Mouse (Mus musculus) megakaryocyte, embryonic 14.5 days (primary cell): ENCODE measurements around the gene Foxo3. TPM values are rescaled to one million over a fixed set of nuclear protein-coding genes. Genes with fewer than 3 reads are reported as not detected.

Source experiments
- H3K27me3 ChIP-seq: replicated peaks from 2 replicates; pipeline ENCODE3; 2012; ENCODE audit warnings: inconsistent platforms
- H3K36me3 ChIP-seq: replicated peaks from 2 replicates; pipeline ENCODE3; 2012; ENCODE audit warnings: low read length, inconsistent platforms, mixed read lengths
- H3K4me1 ChIP-seq: 2 replicates; pipeline ENCODE4 v1.6.1; 2012; ENCODE audit warnings: inconsistent platforms
- H3K4me3 ChIP-seq: replicated peaks from 2 replicates; pipeline ENCODE3; 2012; ENCODE audit warnings: moderate library complexity, mild to moderate bottlenecking, inconsistent platforms
- H3K9me3 ChIP-seq: 2 replicates; pipeline ENCODE4 v1.6.1; 2012; ENCODE audit warnings: inconsistent platforms
- FLI1 ChIP-seq: IDR thresholded peaks from 2 replicates; pipeline ENCODE4 v1.6.1; 2012; ENCODE audit warnings: low read length, inconsistent platforms, mixed read lengths
- GATA1 ChIP-seq: IDR thresholded peaks from 3 replicates; pipeline ENCODE4 v1.6.1; 2012; ENCODE audit warnings: mixed read lengths, low read length, inconsistent platforms, borderline replicate concordance
- polyA plus RNA-seq: library from polyadenylated mRNA; stranded (reverse); fragments of >175 nt; gene quantifications from 2 replicates; pipeline ENCODE4 v1.2.3, GENCODE M21; 2012; ENCODE audit warnings: low replicate concordance; ENCODE audit not compliant: insufficient read depth

The Foxo3 gene
- polyA plus RNA-seq, 1 experiment: 14.8 TPM

DNA sequence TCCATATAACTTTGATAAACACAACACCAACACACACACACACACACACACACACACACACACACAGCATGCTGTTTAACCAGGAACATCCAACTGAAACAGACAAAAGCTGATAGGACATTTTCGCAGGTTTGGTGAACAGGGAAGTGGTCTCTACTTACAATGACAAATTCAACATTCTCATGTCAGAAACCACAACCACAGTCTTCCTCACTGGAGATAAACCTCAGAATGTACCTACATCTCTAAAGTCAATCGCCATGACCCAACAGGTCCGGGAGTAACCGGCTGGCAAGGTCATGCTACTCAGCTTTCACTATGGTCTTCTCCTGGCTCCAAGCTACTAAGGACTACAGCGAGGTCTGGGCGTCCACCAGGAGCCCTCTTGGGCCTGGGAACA lies 81.8 kb downstream of the Foxo3 start:
- no peak for TF ChIP-seq GATA1
- TF ChIP-seq FLI1: no peak
- Histone ChIP-seq H3K36me3 (peaks cover 93% of the 10 kb centered on the region), H3K9me3 (peaks cover 8% of the 10 kb centered on the region), H3K4me3 (peak overlapping the region; percentile 51), H3K27me3 (no peaks in the 10 kb centered on the region), H3K4me1 (peaks cover 91% of the 10 kb centered on the region)

DNA sequence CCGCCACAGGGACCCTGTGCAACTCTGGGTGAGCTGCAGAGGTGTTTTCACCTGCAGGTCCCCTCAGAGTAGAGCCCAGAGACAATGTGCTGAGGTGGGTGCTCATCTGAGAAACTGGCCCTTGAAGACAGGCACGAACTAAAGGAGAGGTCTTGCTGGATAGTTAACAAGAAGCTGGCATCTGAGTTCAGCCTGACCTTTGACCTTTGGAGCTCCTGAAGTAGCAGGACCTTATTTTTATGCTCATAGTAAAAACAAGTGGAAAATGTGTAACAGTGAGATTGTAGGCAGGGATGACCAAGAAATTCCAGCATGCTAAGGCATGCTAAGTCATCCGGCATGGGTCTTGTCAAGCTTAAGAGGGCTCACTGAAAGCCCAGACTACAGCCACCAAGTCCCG lies 82.6 kb downstream of the Foxo3 start:
- Histone ChIP-seq H3K36me3 (peaks cover 98% of the 10 kb centered on the region), H3K4me3 (peak overlapping the region; percentile 51), H3K27me3 (no peaks in the 10 kb centered on the region), H3K4me1 (peaks cover 91% of the 10 kb centered on the region), H3K9me3 (peaks cover 8% of the 10 kb centered on the region)
- TF ChIP-seq GATA1 (no peak), FLI1 (no peak)

DNA sequence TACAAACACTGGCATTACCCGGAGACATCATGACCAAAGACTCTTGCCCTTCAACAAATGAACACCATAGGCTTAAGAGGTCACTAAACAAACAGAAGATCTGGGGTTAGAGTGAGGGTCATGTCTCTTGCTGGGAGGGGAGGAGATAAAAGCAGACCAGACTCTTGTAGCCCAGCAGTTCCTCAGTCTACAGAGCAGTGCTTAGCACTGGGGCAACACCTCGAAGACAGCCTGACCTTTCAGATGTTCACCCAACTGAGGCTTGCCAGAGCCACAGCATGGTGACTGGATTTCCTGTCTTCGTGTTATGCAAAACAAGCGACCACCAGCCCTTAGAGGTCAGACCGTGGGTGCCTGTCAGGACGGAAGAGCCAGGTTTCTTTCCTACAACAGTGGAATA lies 83.6 kb downstream of the Foxo3 start:
- Histone ChIP-seq H3K4me1 (peaks cover 96% of the 10 kb centered on the region), H3K27me3 (no peaks in the 10 kb centered on the region), H3K9me3 (peaks cover 8% of the 10 kb centered on the region), H3K4me3 (no peak overlapping the region), H3K36me3 (peaks cover 98% of the 10 kb centered on the region)
- TF ChIP-seq GATA1 (no peak), FLI1 (no peak)

DNA sequence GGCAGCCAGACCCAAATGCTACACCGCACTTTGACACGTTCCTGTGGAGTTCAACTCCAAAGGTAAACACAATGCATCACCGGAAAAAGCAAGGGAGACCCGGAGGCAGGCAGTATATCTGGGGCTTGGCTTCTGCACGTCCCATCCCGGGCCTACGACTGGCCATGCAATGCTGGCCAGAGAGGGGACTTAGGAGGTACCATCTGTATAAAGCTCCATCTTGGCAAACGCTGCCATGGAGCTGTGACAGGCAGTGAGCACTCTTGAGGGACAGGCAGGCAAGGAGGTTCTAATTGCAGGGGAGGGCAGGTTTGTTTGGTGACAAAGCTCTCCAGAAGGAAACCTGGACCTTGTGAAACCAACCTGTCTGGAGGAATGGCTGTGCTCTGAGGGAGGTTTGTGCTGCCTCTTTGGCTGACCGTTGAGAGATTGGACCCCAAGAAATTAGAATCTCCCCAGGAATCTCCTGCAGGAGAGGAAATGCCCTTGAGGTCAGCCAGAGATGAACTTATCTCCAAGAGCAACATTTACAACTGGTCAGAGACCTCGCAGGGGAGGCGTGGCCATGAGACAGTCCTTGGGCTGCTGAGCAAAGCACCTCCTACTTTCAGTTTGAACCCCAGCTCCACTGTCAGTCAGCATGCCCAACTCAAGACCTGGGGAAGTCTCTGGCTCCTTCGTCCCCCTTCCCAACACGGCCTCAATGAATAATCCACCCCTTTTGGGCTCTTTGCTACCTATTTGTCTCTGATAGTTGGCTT lies 86.7 kb downstream of the Foxo3 start:
- no peaks in the 10 kb centered on the region for H3K9me3 ChIP-seq
- H3K27me3 ChIP-seq: no peaks in the 10 kb centered on the region
- peaks cover 76% of the 10 kb centered on the region for H3K4me1 ChIP-seq
- peak overlapping the region; percentile 78 for H3K4me3 ChIP-seq
- H3K36me3 ChIP-seq: peaks cover 97% of the 10 kb centered on the region
- no peak for TF ChIP-seq GATA1
- no peak for TF ChIP-seq FLI1

DNA sequence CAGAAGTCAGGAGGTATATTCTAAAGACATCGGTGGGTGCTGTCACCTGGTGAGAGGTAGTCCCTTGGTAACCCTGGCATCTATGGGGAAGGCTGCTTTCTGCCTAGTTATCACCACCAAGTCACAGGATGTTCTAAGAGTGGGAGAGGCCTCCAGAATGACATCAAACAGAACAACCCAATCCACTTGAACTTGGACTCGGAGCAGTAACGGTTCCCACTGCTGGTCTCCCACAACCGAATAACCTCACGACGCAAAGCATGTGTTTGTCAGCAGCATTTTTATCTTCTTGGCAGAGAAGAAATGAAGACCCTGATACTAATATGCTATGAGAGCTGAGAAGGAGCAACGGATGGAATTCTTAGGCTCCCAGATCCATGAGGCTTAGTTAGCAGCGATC lies 87.5 kb downstream of the Foxo3 start:
- Histone ChIP-seq H3K36me3 (peaks cover 99% of the 10 kb centered on the region), H3K4me3 (peak overlapping the region; percentile 14), H3K4me1 (peaks cover 67% of the 10 kb centered on the region), H3K9me3 (no peaks in the 10 kb centered on the region), H3K27me3 (no peaks in the 10 kb centered on the region)
- TF ChIP-seq GATA1: no peak
- no peak for TF ChIP-seq FLI1

DNA sequence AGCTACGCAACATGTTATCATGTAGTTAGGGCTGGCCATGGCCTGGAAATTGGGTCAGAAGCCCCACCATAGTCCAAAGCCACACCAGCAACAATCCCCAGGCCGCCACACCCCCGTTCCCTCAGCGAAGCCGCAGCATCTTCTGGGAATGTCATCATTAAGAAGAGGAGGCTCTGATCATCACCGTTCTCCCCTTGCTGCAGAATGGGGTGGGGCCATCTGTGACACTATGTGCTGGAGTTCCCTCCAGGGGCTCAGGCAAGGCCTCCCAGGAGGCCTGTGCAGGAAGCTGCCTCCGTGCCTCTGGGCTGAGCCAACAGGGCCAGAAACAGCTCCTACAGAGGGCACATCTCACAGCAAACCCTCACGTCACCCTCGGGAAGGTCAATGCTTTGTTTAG lies 88.5 kb downstream of the Foxo3 start:
- Histone ChIP-seq H3K9me3 (no peaks in the 10 kb centered on the region), H3K36me3 (peaks cover 99% of the 10 kb centered on the region), H3K4me3 (no peak overlapping the region), H3K27me3 (no peaks in the 10 kb centered on the region), H3K4me1 (peaks cover 58% of the 10 kb centered on the region)
- TF ChIP-seq GATA1: no peak
- no peak for TF ChIP-seq FLI1

DNA sequence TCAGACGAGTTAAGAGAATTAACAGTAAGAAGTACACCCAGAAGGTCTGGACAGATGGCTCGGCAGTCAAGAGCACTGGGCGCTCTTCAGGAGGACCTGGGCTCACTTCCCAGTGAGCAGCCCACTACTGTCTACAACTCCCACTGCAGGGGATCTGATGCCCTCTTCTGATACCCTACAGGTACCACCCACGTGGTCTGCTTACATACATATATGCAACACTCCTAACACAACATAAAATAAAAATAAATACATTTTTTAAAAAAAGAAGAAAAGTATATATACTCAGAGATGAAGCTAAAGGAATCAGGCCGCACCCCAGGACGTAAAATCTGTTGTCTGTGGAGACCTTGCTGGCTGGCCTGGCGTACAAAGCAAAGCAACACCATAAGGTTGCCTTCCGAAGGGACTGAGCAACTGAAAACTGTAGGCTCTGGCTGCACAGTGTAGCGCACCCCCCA lies 89.6 kb downstream of the Foxo3 start:
- peaks cover 47% of the 10 kb centered on the region for H3K4me1 ChIP-seq
- TF ChIP-seq GATA1 (no peak), FLI1 (no peak)
- H3K4me3 ChIP-seq: no peak overlapping the region
- H3K27me3 ChIP-seq: no peaks in the 10 kb centered on the region
- H3K9me3 ChIP-seq: no peaks in the 10 kb centered on the region
- peaks cover 99% of the 10 kb centered on the region for H3K36me3 ChIP-seq

DNA sequence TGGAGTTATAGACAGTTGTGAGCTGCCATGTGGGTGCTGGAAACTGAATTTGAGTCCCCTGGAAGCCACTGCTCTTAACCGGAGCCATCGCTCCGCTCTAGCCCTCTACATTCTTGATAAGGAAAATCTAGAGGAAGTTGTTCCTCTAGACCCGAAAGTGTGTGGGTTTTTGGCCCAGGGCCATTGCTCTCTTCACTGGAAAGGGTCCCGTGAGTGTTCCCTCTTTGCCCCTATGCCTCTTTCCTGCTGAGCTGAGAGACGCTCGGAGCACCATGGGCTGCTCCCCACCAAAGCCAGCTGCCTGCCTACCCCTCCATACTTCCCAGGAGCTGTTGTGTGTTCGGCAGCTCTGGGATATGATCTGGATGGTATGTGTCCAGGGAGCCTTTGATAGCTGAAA lies 96.2 kb downstream of the Foxo3 start:
- peaks cover 67% of the 10 kb centered on the region for H3K36me3 ChIP-seq
- no peaks in the 10 kb centered on the region for H3K9me3 ChIP-seq
- H3K27me3 ChIP-seq: no peaks in the 10 kb centered on the region
- H3K4me1 ChIP-seq: peaks cover 13% of the 10 kb centered on the region
- TF ChIP-seq GATA1: no peak
- TF ChIP-seq FLI1: no peak
- H3K4me3 ChIP-seq: no peak overlapping the region

DNA sequence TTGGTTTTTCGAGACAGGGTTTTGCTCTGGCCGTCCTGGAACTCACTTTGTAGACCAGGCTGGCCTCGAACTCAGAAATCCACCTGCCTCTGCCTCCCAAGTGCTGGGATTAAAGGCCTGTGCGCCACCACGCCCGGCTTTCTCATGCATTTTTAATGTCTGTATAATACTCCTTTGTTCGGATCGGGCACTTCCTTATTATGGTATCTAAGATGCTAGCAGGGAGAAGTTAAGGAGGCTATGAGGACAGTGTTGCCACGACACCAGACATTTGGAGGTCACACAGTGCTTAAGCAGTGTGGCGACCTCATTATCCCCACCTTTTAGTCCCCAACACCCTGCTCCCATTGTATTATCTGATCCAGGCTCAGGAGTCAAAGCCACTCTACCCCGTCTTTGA lies 97.8 kb downstream of the Foxo3 start:
- TF ChIP-seq GATA1: no peak
- TF ChIP-seq FLI1: no peak
- Histone ChIP-seq H3K4me1 (peaks cover 23% of the 10 kb centered on the region), H3K4me3 (no peak overlapping the region), H3K27me3 (no peaks in the 10 kb centered on the region), H3K36me3 (peaks cover 51% of the 10 kb centered on the region), H3K9me3 (no peaks in the 10 kb centered on the region)

DNA sequence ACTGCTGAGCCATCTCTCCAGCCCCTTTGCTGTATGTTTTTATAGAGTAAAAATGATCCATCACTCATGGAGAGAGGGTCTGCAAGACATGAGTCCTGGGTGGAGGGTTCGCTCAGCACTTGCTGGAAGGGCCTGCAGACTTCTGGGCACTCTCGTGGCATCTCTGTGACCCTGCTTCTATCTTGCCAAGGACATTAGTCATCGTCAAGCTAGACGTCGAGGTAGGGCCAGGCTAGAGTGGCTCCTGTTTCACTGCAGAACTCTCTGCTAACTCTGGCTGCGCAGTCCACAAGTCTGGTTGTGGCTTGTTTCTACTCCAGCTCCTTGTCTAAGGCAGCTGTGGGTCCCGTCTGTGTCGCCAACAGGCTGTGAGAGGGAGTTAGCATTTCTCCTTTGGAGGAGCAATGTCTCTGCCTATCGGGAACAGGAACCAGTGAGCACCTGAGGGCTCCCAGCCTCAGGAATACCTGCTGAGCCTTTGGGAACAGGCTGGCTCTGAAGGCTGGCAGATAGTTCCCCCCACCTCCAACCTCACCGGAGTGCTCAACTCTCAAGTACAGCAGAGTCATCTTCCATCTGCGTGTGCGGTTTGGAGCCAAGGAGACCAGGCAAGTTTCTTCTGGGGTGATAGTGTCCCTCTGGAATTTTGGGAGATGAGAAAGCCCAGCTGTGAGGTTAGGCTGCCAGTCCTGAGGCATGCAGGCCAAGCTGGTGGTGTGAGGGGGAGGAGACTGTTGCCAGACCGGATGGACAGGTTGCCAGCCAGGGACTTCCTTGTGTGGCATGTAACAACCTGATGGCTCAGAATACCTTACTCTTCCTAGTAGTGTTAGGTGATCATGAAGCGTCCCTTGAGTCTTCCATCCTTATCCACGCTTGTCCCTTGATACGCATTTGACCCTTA lies 98.5 kb downstream of the Foxo3 start:
- peaks cover 44% of the 10 kb centered on the region for H3K36me3 ChIP-seq
- H3K27me3 ChIP-seq: no peaks in the 10 kb centered on the region
- no peak overlapping the region for H3K4me3 ChIP-seq
- H3K9me3 ChIP-seq: no peaks in the 10 kb centered on the region
- peaks cover 28% of the 10 kb centered on the region for H3K4me1 ChIP-seq
- TF ChIP-seq GATA1: no peak
- TF ChIP-seq FLI1: no peak
